Mouse (Mus musculus): ENCODE measurements around the gene Zc3h12d. TPM values are rescaled to one million over a fixed set of nuclear protein-coding genes. Genes with fewer than 3 reads are reported as not detected.

The Zc3h12d gene
- under 1 TPM in 1 of 2 experiments, not detected in 1; 0.10 TPM for total RNA-seq (2021)
- long read RNA-seq, experiment 1: 0 reads
- long read RNA-seq, experiment 2: 0 reads

GRCm38 (mm10) chr10:7832171-7832676 lies at the start of gene Zc3h12d:
Gene Zc3h12d, plus strand, starts transcription at chr10:7832470.
- no peak for DNase-seq (ENCODE audit: low spot score in 2 of 2)
- Histone ChIP-seq H3K4me3 (no peak within 1 kb of the TSS), H3K27ac (no peak within 1 kb of the TSS)
- TF ChIP-seq CTCF (conservative IDR thresholded peaks at IDR 0.05): no peak

GRCm38 (mm10) chr10:7787319-7787718 lies 45.0 kb upstream of the Zc3h12d start:
- TF ChIP-seq CTCF (conservative IDR thresholded peaks at IDR 0.05): no peak
- no peak for DNase-seq (ENCODE audit: low spot score in 2 of 2)
- no peak overlapping the region for H3K27ac ChIP-seq
- no peak overlapping the region for H3K4me3 ChIP-seq

- DNase-seq (ENCODE audit: low spot score in 2 of 2): no peak
- H3K4me3 ChIP-seq: peak overlapping the region; percentile 85
- peak overlapping the region; percentile 91 for H3K27ac ChIP-seq
- no peak for TF ChIP-seq CTCF (conservative IDR thresholded peaks at IDR 0.05)
Observed at GRCm38 (mm10) chr10:7792254-7792750, 40.0 kb upstream of the Zc3h12d start.

- DNase-seq (ENCODE audit: low spot score in 2 of 2): peak; percentile 84 to 92
- no peak for TF ChIP-seq CTCF (conservative IDR thresholded peaks at IDR 0.05)
- peak within 1 kb of the TSS; percentile 85 for H3K4me3 ChIP-seq
- peak within 1 kb of the TSS; percentile 91 for H3K27ac ChIP-seq
Observed at GRCm38 (mm10) chr10:7792751-7793385, 39.4 kb upstream of the Zc3h12d start, which contains the start of the genes Ginm1 and Ppil4. Gene Ginm1, minus strand, starts transcription at chr10:7792824. Gene Ppil4, plus strand, starts transcription at chr10:7792891.

GRCm38 (mm10) chr10:7801258-7801657 lies 31.0 kb upstream of the Zc3h12d start:
- DNase-seq (ENCODE audit: low spot score in 2 of 2): no peak

GRCm38 (mm10) chr10:7802519-7803140 lies 29.6 kb upstream of the Zc3h12d start:
- Histone ChIP-seq H3K27ac (no peak overlapping the region), H3K4me3 (no peak overlapping the region)
- no peak for TF ChIP-seq CTCF (conservative IDR thresholded peaks at IDR 0.05)
- DNase-seq (ENCODE audit: low spot score in 2 of 2): no peak

More at GRCm38 (mm10) chr10:7801258-7801657, 31.0 kb upstream of the Zc3h12d start:
- H3K27ac ChIP-seq: no peak overlapping the region
- H3K4me3 ChIP-seq: no peak overlapping the region
- TF ChIP-seq CTCF (conservative IDR thresholded peaks at IDR 0.05): no peak

- DNase-seq (ENCODE audit: low spot score in 2 of 2): peak; percentile 65 to 69
- H3K27ac ChIP-seq: no peak overlapping the region
- TF ChIP-seq CTCF (conservative IDR thresholded peaks at IDR 0.05): peak; percentile 87
- H3K4me3 ChIP-seq: no peak overlapping the region
Observed at GRCm38 (mm10) chr10:7809937-7810336, 22.3 kb upstream of the Zc3h12d start.

GRCm38 (mm10) chr10:7816476-7816875 lies 15.8 kb upstream of the Zc3h12d start:
- no peak overlapping the region for H3K4me3 ChIP-seq
- no peak for TF ChIP-seq CTCF (conservative IDR thresholded peaks at IDR 0.05)
- DNase-seq (ENCODE audit: low spot score in 2 of 2): no peak
- no peak overlapping the region for H3K27ac ChIP-seq

- H3K27ac ChIP-seq: no peak overlapping the region
- no peak for TF ChIP-seq CTCF (conservative IDR thresholded peaks at IDR 0.05)
- no peak overlapping the region for H3K4me3 ChIP-seq
- no peak for DNase-seq (ENCODE audit: low spot score in 2 of 2)
Observed at GRCm38 (mm10) chr10:7818676-7819075, 13.6 kb upstream of the Zc3h12d start.

- Histone ChIP-seq H3K27ac (no peak overlapping the region), H3K4me3 (no peak overlapping the region)
- DNase-seq (ENCODE audit: low spot score in 2 of 2): no peak
- TF ChIP-seq CTCF (conservative IDR thresholded peaks at IDR 0.05): no peak
Observed at GRCm38 (mm10) chr10:7819156-7819555, 13.1 kb upstream of the Zc3h12d start.

GRCm38 (mm10) chr10:7819603-7820002 lies 12.7 kb upstream of the Zc3h12d start:
- no peak for TF ChIP-seq CTCF (conservative IDR thresholded peaks at IDR 0.05)
- Histone ChIP-seq H3K4me3 (no peak overlapping the region), H3K27ac (no peak overlapping the region)
- no peak for DNase-seq (ENCODE audit: low spot score in 2 of 2)

- TF ChIP-seq CTCF (conservative IDR thresholded peaks at IDR 0.05): no peak
- no peak for DNase-seq (ENCODE audit: low spot score in 2 of 2)
- Histone ChIP-seq H3K27ac (no peak overlapping the region), H3K4me3 (no peak overlapping the region)
Observed at GRCm38 (mm10) chr10:7820171-7820570, 12.1 kb upstream of the Zc3h12d start.

- DNase-seq (ENCODE audit: low spot score in 2 of 2): no peak
- no peak overlapping the region for H3K4me3 ChIP-seq
- TF ChIP-seq CTCF (conservative IDR thresholded peaks at IDR 0.05): no peak
- no peak overlapping the region for H3K27ac ChIP-seq
Observed at GRCm38 (mm10) chr10:7821981-7822380, 10.3 kb upstream of the Zc3h12d start.

Measured in layer of hippocampus, adult 2 months (tissue).